Mouse (Mus musculus): ENCODE measurements at regions not wholly inside any gene's neighbourhood (a gene's known extent, or its start where the extent isn't known, plus 50 kb on each side); places are given as distances from the start of the nearest gene placed in this dataset.

DNA sequence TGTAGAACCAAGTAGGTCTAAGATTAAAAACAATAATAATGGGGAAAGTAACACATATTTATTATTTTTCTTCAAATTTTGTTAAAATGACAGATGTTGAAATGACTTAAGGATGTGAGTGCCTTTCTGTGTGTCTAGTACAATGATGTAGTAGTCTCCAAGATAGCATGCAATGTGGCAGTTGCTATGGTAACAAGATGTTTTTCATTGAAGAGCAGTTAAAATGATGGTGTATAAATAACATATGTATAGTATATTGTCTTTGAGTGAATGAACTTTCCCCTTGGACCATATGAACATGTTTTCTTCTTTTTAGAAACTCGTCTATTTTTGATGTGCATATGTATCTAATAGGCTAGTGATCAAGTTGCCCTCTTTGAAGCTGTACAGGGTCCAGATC is 1044.6 kb downstream of the Ttll7 start:
- no peak for TF ChIP-seq CTCF (IDR thresholded peaks at IDR 0.05; ENCODE audit: borderline replicate concordance, insufficient read depth, low read depth, low read length)
- no peak for TF ChIP-seq POLR2A (IDR thresholded peaks at IDR 0.05; ENCODE audit: borderline replicate concordance, insufficient read depth, low read length)
- no peak overlapping the region for H3K27ac ChIP-seq (ENCODE audit: insufficient read depth, low read length)
- WGBS = 77% methylated on average over 1 of the region's 1 CpGs
- DNase-seq = no peak
- H3K4me1 ChIP-seq (ENCODE audit: control insufficient read depth, insufficient read depth, low read length) = no peaks in the 10 kb centered on the region
- no peaks in the 10 kb centered on the region; the same call in 1 of the 2 replicates for H3K27me3 ChIP-seq (ENCODE audit: control insufficient read depth, insufficient read depth, low read length)
- H3K4me3 ChIP-seq (replicated peaks; ENCODE audit: insufficient read depth, low read depth, low read length) = no peak overlapping the region

DNA sequence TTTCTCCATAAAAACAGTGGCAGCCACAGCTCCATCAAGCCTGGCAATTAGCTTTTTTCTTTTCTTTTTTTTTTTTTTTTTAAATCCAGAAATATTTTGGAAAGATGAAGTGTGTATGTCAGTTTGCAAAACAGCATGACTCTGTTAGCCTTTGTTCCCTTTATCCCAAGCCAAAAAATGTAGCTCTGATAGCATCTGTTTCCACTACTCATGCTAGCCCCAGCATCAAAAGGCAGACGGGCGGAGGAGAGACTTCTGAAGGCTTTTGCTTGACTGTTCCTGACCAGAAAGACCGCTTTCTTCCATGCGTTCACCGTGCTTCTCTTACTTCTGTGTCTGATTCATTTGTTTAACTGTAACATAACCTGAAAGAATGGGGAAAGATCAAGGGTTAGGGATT is 1039.5 kb downstream of the Ttll7 start:
- TF ChIP-seq CTCF (IDR thresholded peaks at IDR 0.05; ENCODE audit: borderline replicate concordance, insufficient read depth, low read depth, low read length) (no peak), POLR2A (IDR thresholded peaks at IDR 0.05; ENCODE audit: borderline replicate concordance, insufficient read depth, low read length) (no peak)
- Histone ChIP-seq H3K4me3 (replicated peaks; ENCODE audit: insufficient read depth, low read depth, low read length) (no peak overlapping the region), H3K4me1 (ENCODE audit: control insufficient read depth, insufficient read depth, low read length) (no peaks in the 10 kb centered on the region), H3K27me3 (ENCODE audit: control insufficient read depth, insufficient read depth, low read length) (no peaks in the 10 kb centered on the region; the same call in 1 of the 2 replicates), H3K27ac (ENCODE audit: insufficient read depth, low read length) (no peak overlapping the region)
- WGBS = 57% methylated on average over 5 of the region's 5 CpGs
- no peak for DNase-seq

DNA sequence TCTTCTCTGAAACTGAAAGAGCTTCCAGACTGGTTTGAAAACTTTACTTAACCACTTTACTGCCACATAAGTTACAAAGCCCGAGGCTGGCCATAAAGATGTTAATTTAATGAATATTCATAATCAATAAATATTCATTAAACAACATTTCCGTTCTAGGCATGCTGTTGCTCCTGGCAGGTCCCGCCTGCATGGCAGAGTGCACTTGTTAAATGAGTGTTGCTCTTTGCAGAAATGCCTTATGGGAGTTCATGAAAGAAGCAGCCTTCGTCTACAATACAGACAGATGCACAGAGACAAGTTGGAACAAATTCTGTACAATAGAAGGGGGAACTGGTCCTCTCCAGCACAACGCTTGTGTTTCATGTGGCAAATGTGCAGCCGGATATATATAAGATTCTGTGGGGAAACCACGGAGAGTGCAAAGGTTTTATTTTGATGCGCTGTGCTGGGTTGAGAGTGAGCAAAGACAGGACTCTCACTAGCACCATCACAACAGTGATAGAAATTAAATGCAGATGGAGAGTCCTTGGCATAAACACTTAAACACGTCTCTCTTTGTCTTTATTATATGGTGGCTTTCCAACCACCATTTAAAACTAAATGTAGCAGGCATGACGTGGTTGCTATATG is 1034.2 kb downstream of the Ttll7 start:
- no peaks in the 10 kb centered on the region for H3K27me3 ChIP-seq (ENCODE audit: control insufficient read depth, insufficient read depth, low read length)
- WGBS = 30% methylated on average over 10 of the region's 10 CpGs
- H3K4me1 ChIP-seq (ENCODE audit: control insufficient read depth, insufficient read depth, low read length) = no peaks in the 10 kb centered on the region
- H3K4me3 ChIP-seq (replicated peaks; ENCODE audit: insufficient read depth, low read depth, low read length) = no peak overlapping the region
- no peak overlapping the region for H3K27ac ChIP-seq (ENCODE audit: insufficient read depth, low read length)
- no peak for DNase-seq
- TF ChIP-seq CTCF (IDR thresholded peaks at IDR 0.05; ENCODE audit: borderline replicate concordance, insufficient read depth, low read depth, low read length) (no peak), POLR2A (IDR thresholded peaks at IDR 0.05; ENCODE audit: borderline replicate concordance, insufficient read depth, low read length) (no peak)

DNA sequence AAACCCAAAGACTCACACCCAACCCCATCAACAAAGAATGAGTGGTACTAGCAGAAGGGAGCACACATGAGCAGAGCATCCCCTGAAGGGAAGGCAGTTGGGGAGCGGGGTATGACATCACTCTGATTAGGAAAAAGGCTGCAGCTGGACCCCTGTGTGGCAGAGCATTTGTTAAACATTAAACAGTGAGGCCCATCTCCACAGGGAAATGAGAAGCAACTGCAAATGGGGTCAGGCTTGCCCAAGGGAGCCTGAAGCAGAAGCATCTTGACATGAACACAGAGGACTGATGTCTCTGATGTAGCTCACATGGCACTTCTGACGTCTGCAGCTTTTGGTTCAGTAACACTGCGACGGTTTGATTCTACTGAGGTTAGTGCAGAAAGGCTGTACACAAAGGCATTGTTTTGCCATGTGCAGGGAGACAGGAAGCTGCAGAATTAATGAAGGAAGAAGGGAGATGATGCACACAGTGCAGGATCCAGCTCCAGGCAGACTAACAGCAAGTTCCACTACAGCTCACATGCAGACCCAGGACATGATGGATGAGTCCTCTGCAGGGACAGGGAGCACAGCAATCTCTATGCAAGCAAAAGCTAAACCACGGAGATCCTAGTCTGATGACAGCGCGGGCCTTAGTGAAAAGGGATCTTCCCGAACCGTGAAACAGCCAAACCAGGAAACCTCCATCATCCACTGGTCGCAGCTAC is 1030.9 kb downstream of the Ttll7 start:
- no peak overlapping the region for H3K4me3 ChIP-seq (replicated peaks; ENCODE audit: insufficient read depth, low read depth, low read length)
- H3K4me1 ChIP-seq (ENCODE audit: control insufficient read depth, insufficient read depth, low read length) = no peaks in the 10 kb centered on the region
- WGBS = 65% methylated on average over 10 of the region's 10 CpGs
- no peak for TF ChIP-seq POLR2A (IDR thresholded peaks at IDR 0.05; ENCODE audit: borderline replicate concordance, insufficient read depth, low read length)
- DNase-seq = no peak
- H3K27ac ChIP-seq (ENCODE audit: insufficient read depth, low read length) = no peak overlapping the region
- H3K27me3 ChIP-seq (ENCODE audit: control insufficient read depth, insufficient read depth, low read length) = no peaks in the 10 kb centered on the region

DNA sequence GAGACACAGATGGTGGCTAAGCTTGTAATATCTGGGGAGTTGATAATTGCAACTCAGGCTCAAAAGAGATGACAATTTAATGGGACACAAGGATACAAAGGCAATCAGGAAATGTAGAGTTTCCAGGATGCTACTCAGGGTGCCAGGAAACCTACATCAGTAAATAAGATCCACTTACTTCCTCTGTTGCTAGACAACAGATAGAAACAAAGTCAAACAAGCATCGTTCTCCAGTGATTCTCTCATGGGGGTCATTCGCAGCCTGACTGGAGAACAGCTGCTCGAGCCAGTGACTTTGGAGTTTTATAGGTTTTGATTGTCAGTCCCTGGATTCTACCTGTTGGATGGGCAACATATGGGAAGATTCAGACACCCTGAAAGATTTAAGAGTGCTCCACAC is 1026.5 kb downstream of the Ttll7 start:
- WGBS = 35% methylated on average over 3 of the region's 3 CpGs
- no peak overlapping the region for H3K27ac ChIP-seq (ENCODE audit: insufficient read depth, low read length)
- TF ChIP-seq POLR2A (IDR thresholded peaks at IDR 0.05; ENCODE audit: borderline replicate concordance, insufficient read depth, low read length) (no peak), CTCF (IDR thresholded peaks at IDR 0.05; ENCODE audit: borderline replicate concordance, insufficient read depth, low read depth, low read length) (no peak)
- no peaks in the 10 kb centered on the region for H3K4me1 ChIP-seq (ENCODE audit: control insufficient read depth, insufficient read depth, low read length)
- H3K27me3 ChIP-seq (ENCODE audit: control insufficient read depth, insufficient read depth, low read length) = no peaks in the 10 kb centered on the region
- no peak for DNase-seq
- H3K4me3 ChIP-seq (replicated peaks; ENCODE audit: insufficient read depth, low read depth, low read length) = no peak overlapping the region

DNA sequence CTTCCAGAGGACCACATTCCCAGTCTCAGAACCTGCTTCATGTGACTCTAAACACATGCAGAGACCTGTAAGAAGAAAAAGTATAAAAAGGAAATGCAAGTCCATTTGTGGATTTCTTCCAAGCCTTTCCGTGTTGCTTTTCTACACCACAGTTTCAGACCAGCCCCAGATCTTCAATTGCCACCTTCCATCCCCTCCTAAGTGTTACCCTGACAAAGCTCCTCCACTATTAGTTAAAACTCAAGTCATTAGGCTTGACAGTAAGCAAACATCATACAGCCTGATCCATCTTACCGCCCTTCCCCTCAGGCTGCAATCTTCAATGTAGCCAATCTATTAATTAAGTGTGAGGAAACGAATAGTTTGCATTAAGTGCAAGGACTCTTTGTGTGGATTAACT is 1016.1 kb downstream of the Ttll7 start:
- H3K4me1 ChIP-seq (ENCODE audit: control insufficient read depth, insufficient read depth, low read length) = no peaks in the 10 kb centered on the region
- DNase-seq = no peak
- no peak overlapping the region for H3K4me3 ChIP-seq (replicated peaks; ENCODE audit: insufficient read depth, low read depth, low read length)
- no peaks in the 10 kb centered on the region for H3K27me3 ChIP-seq (ENCODE audit: control insufficient read depth, insufficient read depth, low read length)
- TF ChIP-seq CTCF (IDR thresholded peaks at IDR 0.05; ENCODE audit: borderline replicate concordance, insufficient read depth, low read depth, low read length) = no peak
- WGBS = 83% methylated on average over 3 of the region's 3 CpGs
- no peak overlapping the region for H3K27ac ChIP-seq (ENCODE audit: insufficient read depth, low read length)

DNA sequence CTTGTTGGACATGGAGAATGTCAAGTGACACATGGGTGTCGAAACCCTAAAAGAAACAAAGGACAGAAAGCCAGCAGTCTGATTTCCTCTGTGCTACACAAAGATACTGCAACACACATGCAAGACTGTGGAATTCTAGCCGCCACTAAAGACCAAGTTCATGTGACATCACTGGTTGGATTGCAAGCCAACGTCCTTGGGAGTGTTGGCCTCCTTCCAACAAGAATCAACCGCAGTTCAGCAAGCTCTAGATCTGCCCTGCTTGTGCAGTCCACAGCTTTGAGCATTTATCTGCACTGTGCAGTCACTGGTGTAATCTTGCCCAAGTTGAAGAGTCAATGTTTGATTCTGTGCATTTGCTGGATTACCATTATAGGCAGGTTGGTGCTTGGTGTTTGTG is 1001.2 kb downstream of the Ttll7 start:
- 28% methylated on average over 4 of the region's 4 CpGs for WGBS
- Histone ChIP-seq H3K27ac (ENCODE audit: insufficient read depth, low read length) (no peak overlapping the region), H3K27me3 (ENCODE audit: control insufficient read depth, insufficient read depth, low read length) (no peaks in the 10 kb centered on the region), H3K4me1 (ENCODE audit: control insufficient read depth, insufficient read depth, low read length) (no peaks in the 10 kb centered on the region), H3K4me3 (replicated peaks; ENCODE audit: insufficient read depth, low read depth, low read length) (no peak overlapping the region)
- no peak for DNase-seq
- TF ChIP-seq POLR2A (IDR thresholded peaks at IDR 0.05; ENCODE audit: borderline replicate concordance, insufficient read depth, low read length) = no peak
- TF ChIP-seq CTCF (IDR thresholded peaks at IDR 0.05; ENCODE audit: borderline replicate concordance, insufficient read depth, low read depth, low read length) = no peak

DNA sequence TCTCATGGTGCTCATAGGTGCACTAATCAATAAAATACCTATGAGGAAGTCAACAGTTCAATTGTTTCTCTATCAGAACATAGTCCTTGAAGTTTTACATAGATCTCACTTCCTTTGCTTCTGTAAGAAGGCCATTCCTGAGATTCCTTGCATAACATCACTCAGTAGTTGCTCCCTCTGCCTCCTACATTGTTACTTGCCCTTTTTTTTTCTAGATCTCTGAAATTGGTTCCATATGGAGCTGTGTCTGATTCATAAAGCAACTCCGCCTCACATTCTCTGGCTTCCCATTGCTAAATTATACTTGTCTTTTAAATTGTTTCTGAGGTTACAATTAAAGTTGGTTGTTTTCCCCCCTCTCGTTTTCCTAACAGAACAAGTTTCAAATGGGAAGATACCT is 1000.7 kb downstream of the Ttll7 start:
- H3K27me3 ChIP-seq (ENCODE audit: control insufficient read depth, insufficient read depth, low read length) = no peaks in the 10 kb centered on the region
- H3K4me1 ChIP-seq (ENCODE audit: control insufficient read depth, insufficient read depth, low read length) = no peaks in the 10 kb centered on the region
- H3K27ac ChIP-seq (ENCODE audit: insufficient read depth, low read length) = no peak overlapping the region
- no peak for TF ChIP-seq CTCF (IDR thresholded peaks at IDR 0.05; ENCODE audit: borderline replicate concordance, insufficient read depth, low read depth, low read length)
- TF ChIP-seq POLR2A (IDR thresholded peaks at IDR 0.05; ENCODE audit: borderline replicate concordance, insufficient read depth, low read length) = no peak
- 91% methylated on average over 2 of the region's 2 CpGs for WGBS
- no peak for DNase-seq
- no peak overlapping the region for H3K4me3 ChIP-seq (replicated peaks; ENCODE audit: insufficient read depth, low read depth, low read length)

Measured in cerebellum, adult 2 months (tissue).